Mouse (Mus musculus): ENCODE results near the gene Zscan29.

The Zscan29 gene

GRCm38 (mm10) chr2:121170980-121171742 is at the start of gene Zscan29:
TSS of gene Zscan29 (minus strand) at chr2:121171125.
- peak; percentile 89 to 95 for DNase-seq

DNA sequence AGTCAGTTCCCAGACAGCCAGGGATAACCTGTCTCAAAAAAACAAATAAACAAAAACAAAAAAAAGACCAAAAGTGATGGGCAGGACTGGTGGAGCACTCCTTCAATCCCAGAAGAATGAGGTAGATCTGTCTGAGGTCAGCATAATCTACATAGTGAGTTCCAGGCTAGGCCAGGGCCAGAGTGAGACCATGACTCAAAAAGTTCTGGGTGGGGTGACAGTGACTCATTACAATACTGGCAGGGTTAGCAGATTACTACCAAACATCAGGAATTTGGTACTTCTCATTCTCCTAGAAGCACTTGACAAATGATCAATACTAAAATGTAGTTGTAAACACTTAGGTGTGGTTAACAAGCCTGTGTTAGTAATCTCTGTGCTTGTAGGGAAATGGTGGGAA is 49.1 kb upstream of the Zscan29 start:
- DNase-seq = no peak

- no peak for DNase-seq
Observed at GRCm38 (mm10) chr2:121219177-121219576, 48.3 kb upstream of the Zscan29 start.

GRCm38 (mm10) chr2:121214491-121214890 is 43.6 kb upstream of the Zscan29 start:
- DNase-seq = peak; percentile 62 to 75

DNA sequence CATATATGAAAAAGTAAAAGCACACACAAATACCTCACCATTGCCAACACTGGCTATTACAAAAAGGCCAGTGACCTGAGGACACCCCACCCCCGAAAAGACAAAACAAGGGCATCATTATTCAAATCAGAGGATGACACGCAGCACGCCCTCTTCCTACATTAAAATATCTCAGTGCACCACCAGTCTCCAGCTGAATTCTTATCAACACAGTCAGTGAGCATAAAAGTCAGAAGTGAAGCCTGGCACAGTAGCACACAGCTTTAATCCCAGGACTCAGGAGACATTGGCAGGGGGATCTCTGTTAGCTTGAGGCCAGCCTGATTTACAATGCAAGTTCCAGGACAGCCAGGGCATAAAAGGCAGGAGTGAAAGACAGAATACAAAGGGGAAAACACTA is 35.6 kb upstream of the Zscan29 start:
- DNase-seq = no peak

DNA sequence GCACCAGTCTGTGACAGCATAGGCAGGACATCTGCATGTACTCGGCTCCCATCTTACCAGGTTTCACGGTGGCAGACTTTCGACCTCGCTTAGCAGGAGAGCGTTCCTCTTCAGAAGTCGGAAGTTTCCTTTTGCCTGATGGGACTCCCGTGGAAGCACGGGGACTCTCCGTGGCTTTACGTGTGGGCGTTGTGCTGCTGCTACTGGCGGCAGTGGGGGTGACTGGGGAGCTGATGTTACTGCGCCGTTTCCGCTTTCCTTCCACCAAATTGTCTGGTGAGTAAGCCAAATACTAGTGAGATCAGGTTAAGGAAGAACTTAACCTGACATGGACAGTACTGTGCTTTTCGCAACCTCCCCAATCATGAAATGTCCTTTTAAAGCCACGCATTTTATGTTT is 33.4 kb upstream of the Zscan29 start:
- DNase-seq = no peak

- DNase-seq = no peak
Observed at GRCm38 (mm10) chr2:121195466-121195865, 24.5 kb upstream of the Zscan29 start.

GRCm38 (mm10) chr2:121188530-121188929 is 17.6 kb upstream of the Zscan29 start:
- DNase-seq = no peak

GRCm38 (mm10) chr2:121184142-121184541 is 13.2 kb upstream of the Zscan29 start:
- DNase-seq = no peak

DNA sequence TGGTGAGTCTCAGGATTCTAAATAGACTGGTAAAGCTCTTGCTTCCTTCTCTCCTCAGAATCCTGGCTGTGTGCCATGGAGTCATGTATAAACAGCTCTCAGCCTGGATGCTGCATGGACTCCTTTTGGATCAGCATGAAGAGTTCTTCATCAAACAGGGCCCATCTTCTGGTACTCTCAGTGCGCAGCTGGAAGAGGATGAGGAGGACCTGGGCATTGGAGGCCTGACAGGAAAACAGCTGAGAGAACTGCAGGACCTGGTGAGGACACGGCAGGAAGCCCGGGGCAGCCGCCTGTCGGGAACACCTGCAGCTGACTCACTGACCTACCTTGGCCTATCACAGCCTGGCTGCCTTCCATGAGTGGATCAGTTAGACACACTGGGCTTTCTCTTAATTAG is 12.5 kb upstream of the Zscan29 start:
- peak in 1 of 2 experiments; percentile 14 for DNase-seq

DNA sequence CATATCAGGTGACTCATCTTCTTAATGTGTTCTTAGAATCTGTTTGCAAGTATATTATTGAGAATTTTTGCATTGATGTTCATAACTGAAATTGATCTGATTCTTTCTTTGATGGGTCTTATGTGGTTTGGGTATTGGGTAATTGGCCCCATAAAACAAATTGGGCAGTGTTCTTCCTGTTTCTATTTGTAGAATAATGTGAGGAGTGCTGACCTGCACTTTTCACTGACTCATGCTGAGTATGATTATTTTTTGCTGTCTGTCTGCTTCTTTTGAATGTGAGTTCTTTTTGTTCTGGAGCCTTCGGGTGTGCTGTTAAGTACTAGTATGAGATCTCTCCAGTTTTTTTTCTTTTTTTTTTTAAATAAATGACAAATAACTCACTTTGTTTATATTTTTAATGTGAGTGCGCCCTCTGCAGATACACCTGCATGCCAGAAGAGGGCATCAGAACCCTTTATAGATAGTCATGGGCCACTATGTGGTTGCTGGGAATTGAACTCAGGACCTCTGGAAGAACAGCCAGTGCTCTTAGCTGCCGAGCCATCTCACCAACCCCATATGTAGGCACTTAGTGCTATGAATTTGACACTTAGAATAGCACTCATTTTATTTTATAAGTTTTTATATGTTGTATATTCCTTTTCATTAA is 8.0 kb upstream of the Zscan29 start:
- DNase-seq = no peak

DNA sequence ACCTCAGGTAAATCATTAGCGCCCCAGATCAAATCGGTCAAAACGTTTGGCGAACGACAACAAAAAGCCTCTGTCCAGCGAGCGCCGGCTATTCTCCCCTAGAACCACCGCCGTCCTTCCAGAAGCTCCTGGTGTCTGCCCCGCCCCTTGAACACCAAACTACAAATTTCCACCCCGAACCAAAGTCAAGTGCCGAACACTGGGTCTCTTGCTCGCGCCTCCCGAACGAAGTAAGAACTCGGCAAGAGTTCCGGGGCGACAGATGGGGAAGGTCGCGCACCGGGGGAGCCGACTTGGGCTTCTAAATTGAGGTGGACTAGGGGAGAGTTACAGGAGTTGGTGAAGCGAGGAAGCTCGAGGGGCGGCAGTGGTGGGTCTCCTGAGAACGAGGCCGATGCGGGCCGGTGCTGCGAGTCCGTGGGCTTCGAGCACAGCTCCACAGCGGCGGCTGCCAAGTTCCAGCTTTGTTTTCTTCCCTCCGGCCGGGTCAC is 399 bp downstream of the Zscan29 start, which contains the start of gene Tubgcp4:
Gene Tubgcp4 (plus strand): TSS at position 174 of the 491 bp plus-strand sequence.
- peak; percentile 71 to 75 for DNase-seq

DNA sequence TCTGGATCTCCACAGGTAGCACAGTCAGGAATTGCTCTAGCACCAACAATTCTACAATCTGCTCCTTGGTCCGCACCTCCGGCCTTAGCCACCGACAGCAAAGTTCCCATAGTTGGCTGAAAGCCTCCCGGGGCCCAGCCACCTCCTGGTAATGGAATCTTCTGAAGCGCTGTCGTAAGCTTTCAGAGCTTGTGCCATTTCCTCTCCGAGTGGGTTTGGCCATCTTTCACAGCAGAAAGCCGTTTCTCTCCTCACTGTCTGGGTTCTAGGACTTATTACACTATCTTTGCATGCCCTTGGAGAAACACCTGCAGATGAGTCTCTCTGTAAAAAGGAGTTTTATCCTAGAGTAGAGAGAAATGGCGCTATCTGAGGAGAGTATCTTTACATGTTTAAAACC is 1.0 kb downstream of the Zscan29 start:
- DNase-seq = peak; percentile 51 to 69

- no peak for DNase-seq
Observed at GRCm38 (mm10) chr2:121169173-121169572, 1.8 kb downstream of the Zscan29 start.

GRCm38 (mm10) chr2:121153100-121153499 is 17.8 kb downstream of the Zscan29 start:
- DNase-seq = peak in 1 of 2 experiments; percentile 19

GRCm38 (mm10) chr2:121149679-121150078 is 21.2 kb downstream of the Zscan29 start:
- DNase-seq = no peak

GRCm38 (mm10) chr2:121142415-121142814 is 28.5 kb downstream of the Zscan29 start:
- no peak for DNase-seq

DNA sequence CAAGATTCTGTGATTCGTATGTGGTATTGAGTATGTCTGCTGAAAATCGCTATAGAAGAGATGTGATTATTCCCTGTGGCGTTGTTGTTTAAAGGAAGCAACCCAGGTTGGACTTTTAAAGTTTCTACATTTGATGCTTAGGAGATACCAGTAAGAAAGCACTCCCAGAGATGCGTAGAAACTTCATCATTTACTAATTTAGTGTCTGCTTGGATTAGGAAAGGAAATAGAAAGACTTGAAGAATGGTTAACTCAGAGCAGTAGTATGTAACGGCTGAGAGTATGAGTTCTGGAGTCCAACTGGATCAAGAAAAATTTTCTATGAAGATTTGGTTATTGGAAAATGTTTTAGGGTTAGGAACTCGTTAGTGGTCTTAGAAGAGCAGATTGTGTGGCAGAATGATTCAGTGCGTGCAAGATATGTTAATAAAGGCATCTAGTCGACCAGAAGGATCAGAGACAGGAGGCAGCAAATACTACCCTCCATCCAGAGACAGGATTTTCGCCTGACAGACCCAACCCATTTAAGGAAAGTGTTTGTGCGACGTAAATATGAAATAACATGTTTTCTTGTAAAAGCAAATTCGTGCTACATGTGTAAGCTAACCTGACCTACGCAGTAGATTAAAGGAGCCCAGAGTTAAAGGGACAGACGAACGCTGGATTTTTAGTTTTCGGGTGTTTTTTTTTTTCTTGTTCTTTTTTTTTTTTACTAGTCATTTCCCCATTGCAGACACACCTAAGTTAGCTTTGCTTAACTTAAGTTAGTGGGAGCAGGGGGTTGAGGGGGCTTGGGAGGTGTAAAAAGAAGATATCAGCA is 29.5 kb downstream of the Zscan29 start:
- no peak for DNase-seq

DNA sequence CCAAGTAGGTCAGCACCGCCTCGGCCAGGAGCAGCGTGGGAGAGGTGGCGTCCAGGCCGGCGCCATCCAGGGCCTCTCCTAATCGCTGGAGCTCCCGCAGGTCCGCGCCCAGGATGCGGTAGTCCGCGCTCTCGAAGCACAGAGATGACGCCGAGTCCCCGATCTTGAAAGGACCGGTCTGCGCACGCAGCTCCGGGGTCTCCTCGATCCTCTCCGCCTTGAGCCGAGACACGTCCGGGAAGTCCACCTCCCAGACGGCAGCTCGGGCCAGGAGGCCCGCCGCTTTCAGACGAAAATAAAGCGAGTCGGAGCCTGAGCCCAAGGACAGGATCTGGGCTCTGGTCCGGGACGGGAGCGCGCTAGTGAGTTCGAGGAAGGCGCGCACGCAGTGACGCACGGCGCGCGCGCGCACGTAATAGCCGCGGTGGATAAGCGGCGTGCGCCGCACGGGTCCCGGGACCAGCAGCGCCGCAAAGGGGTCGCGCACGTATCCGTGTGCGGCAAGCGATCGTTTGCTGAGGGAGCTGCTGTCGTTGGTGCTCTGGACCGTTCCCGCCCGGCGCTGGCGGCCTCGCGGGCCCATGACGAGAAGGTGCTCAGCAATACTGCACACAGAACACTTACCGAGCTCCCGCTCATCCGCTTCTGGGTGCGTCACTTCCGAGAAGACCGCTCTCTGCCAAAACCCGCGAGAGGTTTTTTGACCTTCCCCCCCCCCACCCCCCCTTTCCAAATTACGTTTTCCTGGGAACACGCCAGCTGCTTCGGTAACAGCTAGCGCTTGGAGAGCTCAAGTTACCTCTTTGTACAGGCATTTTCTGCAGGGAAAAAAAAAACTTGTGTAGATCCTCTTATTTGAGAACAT is 30.7 kb downstream of the Zscan29 start, which contains the start of the genes Adal and Lcmt2:
Gene Adal (plus strand): TSS at position 411 of the 865 bp plus-strand sequence.
Gene Lcmt2 (minus strand): TSS at position 636 of the 865 bp plus-strand sequence.
- DNase-seq = peak; percentile 90 to 94

DNA sequence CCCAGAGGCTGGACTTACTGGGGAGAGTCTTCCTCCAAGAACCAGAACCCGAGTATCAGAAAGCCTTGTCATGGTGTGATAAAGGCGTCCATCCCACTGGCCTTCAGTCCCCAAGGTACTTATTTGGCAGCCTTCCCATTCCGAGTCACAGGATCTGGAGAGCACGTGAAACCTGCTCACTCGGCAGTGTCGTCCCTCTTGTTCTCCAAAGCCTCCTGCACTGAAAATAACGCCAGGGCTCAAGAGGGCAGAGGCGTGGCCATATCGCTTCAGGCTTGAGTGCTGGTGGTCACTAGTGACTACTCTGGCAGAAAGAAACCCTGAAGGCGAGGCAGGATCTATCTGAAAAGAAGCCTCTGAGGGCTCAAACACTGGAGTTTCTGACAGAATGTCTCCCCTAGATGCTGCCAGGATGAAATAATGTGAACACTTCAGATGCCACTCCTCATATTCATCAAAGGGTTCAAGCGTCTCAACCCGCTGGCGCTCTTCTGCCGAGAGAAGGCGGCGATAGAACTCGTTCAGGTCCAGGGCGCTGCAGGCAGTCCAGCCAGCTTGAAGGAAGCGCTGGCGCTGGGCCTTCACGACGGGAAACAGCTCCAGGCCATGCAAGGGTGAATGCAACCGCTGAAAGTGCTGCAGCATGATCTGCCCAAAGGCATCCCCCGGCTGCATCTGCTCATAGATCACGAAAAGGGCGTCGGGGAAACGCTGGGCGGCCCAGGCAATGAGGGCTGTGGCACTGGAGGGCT is 31.5 kb downstream of the Zscan29 start:
- DNase-seq = peak; percentile 83 to 84

GRCm38 (mm10) chr2:121137371-121137770 is 33.6 kb downstream of the Zscan29 start:
- no peak for DNase-seq
